Mouse (Mus musculus): ENCODE data around the gene Ptpn7. TPM values are rescaled to one million over a fixed set of nuclear protein-coding genes. Genes with fewer than 3 reads are reported as not detected.

Gene Ptpn7
- polyA plus RNA-seq (2014; fragmentation: Nextera tagmentation; extraction: Ambion mirVana), result 1.1 and 1.2 TPM in 2 replicates

DNA sequence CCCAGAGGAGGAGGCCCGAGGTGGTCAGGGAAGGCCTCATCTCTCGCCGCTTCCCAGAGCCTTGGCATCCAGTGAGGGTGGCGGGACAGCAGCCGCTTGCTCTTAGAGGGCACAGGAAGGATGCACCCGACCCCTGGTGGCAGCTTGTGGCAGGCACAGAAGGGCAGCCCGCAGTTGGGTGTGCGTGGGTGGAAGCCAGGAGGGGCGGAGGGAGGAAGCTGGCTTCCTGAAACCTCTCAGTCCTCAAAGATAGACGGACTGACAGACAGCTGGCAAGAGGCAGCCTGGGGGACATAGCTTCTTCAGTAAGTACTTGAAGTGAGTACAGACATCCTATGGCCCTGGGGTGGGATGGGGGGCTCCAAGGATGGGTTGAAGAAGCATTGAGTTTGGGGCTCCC lies at the start of gene Ptpn7:
TSS of gene Ptpn7 (plus strand) at position 228 of the 400 bp plus-strand sequence.
- Histone ChIP-seq H3K4me1 (ENCODE audit: control insufficient read depth, insufficient read depth, low read length) (peaks cover 3% of the 10 kb centered on the region; the same call in 1 of the 2 replicates), H3K4me3 (ENCODE audit: low read depth, low read length) (no peak within 1 kb of the TSS), H3K27ac (ENCODE audit: low read length) (no peak within 1 kb of the TSS), H3K27me3 (ENCODE audit: control insufficient read depth, insufficient read depth, low read length) (no peaks in the 10 kb centered on the region), H3K9me3 (ENCODE audit: control insufficient read depth, low read depth, low read length) (no peaks in the 10 kb centered on the region), H3K4me2 (replicated peaks; ENCODE audit: low read depth, low read length) (no peak within 1 kb of the TSS), H3K36me3 (ENCODE audit: control insufficient read depth, insufficient read depth, low read length) (no peaks in the 10 kb centered on the region), H3K9ac (replicated peaks; ENCODE audit: low read depth, low read length) (no peak within 1 kb of the TSS)
- 34% methylated on average over 10 of the region's 10 CpGs for WGBS
- ATAC-seq (ENCODE audit: insufficient number of reproducible peaks, insufficient read depth, low FRiP score, low read depth), result no peak

DNA sequence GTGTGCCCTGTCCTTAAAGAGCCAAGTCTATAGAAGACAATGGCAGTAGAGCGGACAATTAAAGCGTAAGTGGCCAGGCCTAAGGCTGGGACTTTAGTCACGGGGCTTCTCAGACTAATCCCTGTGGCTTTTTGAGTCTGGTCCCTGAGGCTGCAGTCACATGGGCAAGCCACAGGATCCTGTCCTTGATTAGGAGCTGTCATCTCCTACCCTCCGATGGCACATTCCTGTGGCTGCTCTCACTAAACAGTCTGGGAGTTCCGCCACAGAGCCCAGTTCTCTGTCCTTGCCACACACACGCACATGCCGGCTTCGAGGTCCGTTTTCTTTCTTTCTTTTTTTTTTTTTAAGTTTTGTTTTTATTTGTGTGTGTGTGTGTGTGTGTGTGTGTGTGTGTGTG lies 49.0 kb upstream of the Ptpn7 start:
- Histone ChIP-seq H3K4me1 (ENCODE audit: control insufficient read depth, insufficient read depth, low read length) (no peaks in the 10 kb centered on the region), H3K27me3 (ENCODE audit: control insufficient read depth, insufficient read depth, low read length) (peaks cover 18% of the 10 kb centered on the region; the same call in 1 of the 2 replicates), H3K4me3 (ENCODE audit: low read depth, low read length) (no peak overlapping the region), H3K4me2 (replicated peaks; ENCODE audit: low read depth, low read length) (no peak overlapping the region), H3K9ac (replicated peaks; ENCODE audit: low read depth, low read length) (no peak overlapping the region), H3K36me3 (ENCODE audit: control insufficient read depth, insufficient read depth, low read length) (no peaks in the 10 kb centered on the region), H3K27ac (ENCODE audit: low read length) (no peak overlapping the region), H3K9me3 (ENCODE audit: control insufficient read depth, low read depth, low read length) (no peaks in the 10 kb centered on the region)
- ATAC-seq (ENCODE audit: insufficient number of reproducible peaks, insufficient read depth, low FRiP score, low read depth), result no peak
- WGBS, result 77% methylated on average over 9 of the region's 9 CpGs

DNA sequence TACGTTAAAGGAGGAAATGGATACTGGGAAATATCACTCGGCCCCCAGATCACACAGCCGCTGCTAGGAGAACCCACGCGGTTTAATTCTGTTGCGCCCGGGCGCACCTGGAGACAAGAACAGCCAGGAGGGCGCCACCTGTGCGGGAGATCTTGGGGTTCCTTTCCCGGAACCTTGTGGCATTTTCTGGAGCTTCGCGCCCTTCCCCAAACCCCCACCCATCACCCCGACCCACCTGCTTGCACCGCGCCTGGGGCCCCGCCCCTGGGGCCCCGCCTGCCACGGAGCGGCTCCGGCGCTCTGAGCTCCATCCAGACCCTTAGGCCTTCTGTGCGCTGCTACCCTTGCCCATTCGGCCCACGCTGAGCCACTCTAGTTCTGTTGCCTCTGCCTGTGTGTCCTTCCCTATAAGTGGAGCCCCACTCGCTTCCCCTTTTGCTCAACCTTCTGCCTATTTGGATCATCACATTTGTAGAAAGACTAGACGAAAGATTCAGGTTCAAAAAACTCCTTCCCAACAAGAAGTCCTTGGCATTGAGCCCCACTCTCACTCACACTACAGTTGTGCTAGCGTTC lies 47.1 kb upstream of the Ptpn7 start:
- no peak for ATAC-seq (ENCODE audit: insufficient number of reproducible peaks, insufficient read depth, low FRiP score, low read depth)
- 12% methylated on average over 28 of the region's 28 CpGs for WGBS
- Histone ChIP-seq H3K4me2 (replicated peaks; ENCODE audit: low read depth, low read length) (peak overlapping the region; percentile 29), H3K27me3 (ENCODE audit: control insufficient read depth, insufficient read depth, low read length) (peaks cover 19% of the 10 kb centered on the region; the same call in 1 of the 2 replicates), H3K9me3 (ENCODE audit: control insufficient read depth, low read depth, low read length) (no peaks in the 10 kb centered on the region), H3K27ac (ENCODE audit: low read length) (no peak overlapping the region), H3K4me1 (ENCODE audit: control insufficient read depth, insufficient read depth, low read length) (no peaks in the 10 kb centered on the region), H3K4me3 (ENCODE audit: low read depth, low read length) (no peak overlapping the region), H3K36me3 (ENCODE audit: control insufficient read depth, insufficient read depth, low read length) (no peaks in the 10 kb centered on the region), H3K9ac (replicated peaks; ENCODE audit: low read depth, low read length) (no peak overlapping the region)

DNA sequence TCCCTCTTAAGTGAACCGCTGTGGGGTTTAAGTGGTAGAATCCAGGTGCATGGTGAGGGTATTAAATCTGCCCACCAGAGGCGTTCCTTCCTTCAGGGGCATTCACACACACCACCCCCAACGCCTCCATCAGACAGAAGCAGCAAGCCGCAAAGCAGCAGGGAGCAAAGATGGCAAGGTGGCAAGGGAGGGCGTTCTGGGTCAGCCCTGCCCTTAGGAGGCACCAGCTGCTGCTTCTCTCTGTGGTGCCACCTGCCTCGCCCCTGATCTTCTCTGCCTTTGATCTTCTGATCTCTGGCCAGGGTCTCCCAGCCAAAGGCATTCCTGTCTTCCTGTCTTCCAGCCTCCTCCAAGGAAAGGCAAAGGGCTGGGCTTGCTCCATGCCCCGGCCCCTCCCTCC lies 46.5 kb upstream of the Ptpn7 start:
- no peak for ATAC-seq (ENCODE audit: insufficient number of reproducible peaks, insufficient read depth, low FRiP score, low read depth)
- no peaks in the 10 kb centered on the region for H3K9me3 ChIP-seq (ENCODE audit: control insufficient read depth, low read depth, low read length)
- WGBS, result 35% methylated on average over 7 of the region's 7 CpGs
- H3K36me3 ChIP-seq (ENCODE audit: control insufficient read depth, insufficient read depth, low read length), result no peaks in the 10 kb centered on the region
- H3K4me1 ChIP-seq (ENCODE audit: control insufficient read depth, insufficient read depth, low read length), result no peaks in the 10 kb centered on the region
- no peak overlapping the region for H3K4me3 ChIP-seq (ENCODE audit: low read depth, low read length)
- H3K27ac ChIP-seq (ENCODE audit: low read length), result no peak overlapping the region
- H3K4me2 ChIP-seq (replicated peaks; ENCODE audit: low read depth, low read length), result no peak overlapping the region
- no peak overlapping the region for H3K9ac ChIP-seq (replicated peaks; ENCODE audit: low read depth, low read length)
- H3K27me3 ChIP-seq (ENCODE audit: control insufficient read depth, insufficient read depth, low read length), result peaks cover 20% of the 10 kb centered on the region; the same call in 1 of the 2 replicates

DNA sequence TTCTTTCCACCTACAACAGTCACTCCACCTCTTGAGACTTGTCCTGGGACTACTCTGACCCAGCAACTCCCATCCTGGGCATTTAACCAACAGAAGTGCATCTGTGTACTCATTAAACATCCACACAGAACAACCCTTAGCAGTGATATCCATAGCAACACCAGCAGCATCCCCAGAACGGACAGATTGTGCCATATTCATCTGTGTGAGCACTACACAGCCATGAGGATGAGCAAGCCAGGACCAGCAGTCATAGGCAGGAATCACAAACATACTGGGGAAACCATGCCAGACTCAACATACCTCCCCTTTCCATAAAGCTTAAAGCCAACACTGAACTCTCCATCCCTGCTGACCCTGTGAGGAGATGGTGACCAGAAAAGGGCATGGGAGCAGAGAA lies 45.1 kb upstream of the Ptpn7 start:
- no peak for ATAC-seq (ENCODE audit: insufficient number of reproducible peaks, insufficient read depth, low FRiP score, low read depth)
- Histone ChIP-seq H3K9ac (replicated peaks; ENCODE audit: low read depth, low read length) (no peak overlapping the region), H3K27me3 (ENCODE audit: control insufficient read depth, insufficient read depth, low read length) (peaks cover 20% of the 10 kb centered on the region; the same call in 1 of the 2 replicates), H3K9me3 (ENCODE audit: control insufficient read depth, low read depth, low read length) (no peaks in the 10 kb centered on the region), H3K36me3 (ENCODE audit: control insufficient read depth, insufficient read depth, low read length) (no peaks in the 10 kb centered on the region), H3K4me1 (ENCODE audit: control insufficient read depth, insufficient read depth, low read length) (no peaks in the 10 kb centered on the region), H3K4me2 (replicated peaks; ENCODE audit: low read depth, low read length) (no peak overlapping the region), H3K4me3 (ENCODE audit: low read depth, low read length) (no peak overlapping the region), H3K27ac (ENCODE audit: low read length) (no peak overlapping the region)
- 66% methylated on average over 1 of the region's 1 CpGs for WGBS

DNA sequence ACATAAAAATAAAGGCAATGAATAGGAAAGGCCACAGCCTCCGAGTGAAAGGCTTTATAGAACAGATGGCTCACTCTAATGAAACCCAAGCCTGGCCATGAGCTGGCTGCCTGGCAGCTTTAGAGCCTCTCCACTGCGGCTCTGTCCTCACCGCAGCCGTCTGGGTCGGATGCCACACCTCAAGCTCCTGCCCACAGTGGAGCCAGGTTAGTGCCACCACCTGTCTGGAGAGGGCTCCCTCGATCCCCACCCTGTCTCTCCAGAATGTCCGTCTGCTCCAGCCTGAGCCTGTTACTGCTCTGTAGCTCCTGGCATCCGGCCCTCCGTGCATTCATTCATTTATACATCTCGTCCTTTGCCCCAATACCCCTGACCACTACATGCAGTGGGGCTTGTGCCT lies 42.9 kb upstream of the Ptpn7 start:
- ATAC-seq (ENCODE audit: insufficient number of reproducible peaks, insufficient read depth, low FRiP score, low read depth), result no peak; the same call in 1 of the 2 replicates
- H3K9me3 ChIP-seq (ENCODE audit: control insufficient read depth, low read depth, low read length), result no peaks in the 10 kb centered on the region
- 76% methylated on average over 10 of the region's 10 CpGs for WGBS
- H3K9ac ChIP-seq (replicated peaks; ENCODE audit: low read depth, low read length), result no peak overlapping the region
- H3K27me3 ChIP-seq (ENCODE audit: control insufficient read depth, insufficient read depth, low read length), result peaks cover 20% of the 10 kb centered on the region; the same call in 1 of the 2 replicates
- no peaks in the 10 kb centered on the region for H3K36me3 ChIP-seq (ENCODE audit: control insufficient read depth, insufficient read depth, low read length)
- H3K27ac ChIP-seq (ENCODE audit: low read length), result no peak overlapping the region
- no peaks in the 10 kb centered on the region for H3K4me1 ChIP-seq (ENCODE audit: control insufficient read depth, insufficient read depth, low read length)
- no peak overlapping the region for H3K4me3 ChIP-seq (ENCODE audit: low read depth, low read length)
- no peak overlapping the region for H3K4me2 ChIP-seq (replicated peaks; ENCODE audit: low read depth, low read length)

DNA sequence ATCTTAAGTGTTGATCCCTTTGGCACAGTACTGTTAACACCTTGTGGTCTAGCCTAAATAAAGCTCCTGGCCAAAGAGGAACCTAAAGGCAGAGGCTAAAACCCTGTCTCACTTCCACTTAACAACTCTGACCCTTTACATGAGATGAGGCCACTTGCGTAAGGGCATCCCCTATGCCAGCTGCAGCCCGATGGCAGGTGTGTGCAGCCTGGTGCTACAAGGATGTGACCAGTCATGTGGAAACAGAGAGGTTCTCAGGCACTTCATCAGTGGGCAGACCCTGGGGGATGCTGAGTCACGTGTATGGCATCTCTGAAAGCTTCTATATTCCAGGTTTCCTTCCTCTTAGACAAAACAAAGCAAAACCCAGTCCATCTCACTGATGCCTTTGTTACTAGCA lies 41.6 kb upstream of the Ptpn7 start:
- no peaks in the 10 kb centered on the region for H3K4me1 ChIP-seq (ENCODE audit: control insufficient read depth, insufficient read depth, low read length)
- no peak overlapping the region for H3K4me3 ChIP-seq (ENCODE audit: low read depth, low read length)
- H3K27ac ChIP-seq (ENCODE audit: low read length), result no peak overlapping the region
- no peak overlapping the region for H3K4me2 ChIP-seq (replicated peaks; ENCODE audit: low read depth, low read length)
- H3K9me3 ChIP-seq (ENCODE audit: control insufficient read depth, low read depth, low read length), result no peaks in the 10 kb centered on the region
- WGBS, result 75% methylated on average over 3 of the region's 3 CpGs
- no peak overlapping the region for H3K9ac ChIP-seq (replicated peaks; ENCODE audit: low read depth, low read length)
- no peaks in the 10 kb centered on the region for H3K36me3 ChIP-seq (ENCODE audit: control insufficient read depth, insufficient read depth, low read length)
- ATAC-seq (ENCODE audit: insufficient number of reproducible peaks, insufficient read depth, low FRiP score, low read depth), result no peak
- peaks cover 8% of the 10 kb centered on the region; the same call in 1 of the 2 replicates for H3K27me3 ChIP-seq (ENCODE audit: control insufficient read depth, insufficient read depth, low read length)

DNA sequence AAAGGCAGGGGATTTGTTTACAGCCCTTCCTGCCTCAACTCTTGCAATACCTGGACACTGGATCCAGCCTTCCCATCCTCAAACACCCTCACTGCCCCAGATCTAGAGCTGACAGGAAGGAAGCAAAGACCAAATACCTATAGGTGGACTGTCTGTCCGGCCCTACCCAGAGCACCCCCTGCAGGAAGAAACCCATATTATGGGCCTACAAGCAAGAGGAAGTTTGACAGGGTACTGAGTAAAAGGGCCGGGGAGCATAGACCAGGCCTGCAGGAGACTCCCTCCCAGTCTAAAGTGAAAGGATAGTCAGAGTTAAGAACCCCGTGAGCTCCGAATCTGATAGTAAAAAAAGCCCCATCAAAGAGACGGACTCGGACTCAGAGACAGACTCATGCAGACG lies 37.8 kb upstream of the Ptpn7 start:
- Histone ChIP-seq H3K9me3 (ENCODE audit: control insufficient read depth, low read depth, low read length) (no peaks in the 10 kb centered on the region), H3K9ac (replicated peaks; ENCODE audit: low read depth, low read length) (no peak overlapping the region), H3K4me1 (ENCODE audit: control insufficient read depth, insufficient read depth, low read length) (no peaks in the 10 kb centered on the region), H3K4me3 (ENCODE audit: low read depth, low read length) (no peak overlapping the region), H3K36me3 (ENCODE audit: control insufficient read depth, insufficient read depth, low read length) (no peaks in the 10 kb centered on the region), H3K27ac (ENCODE audit: low read length) (no peak overlapping the region), H3K27me3 (ENCODE audit: control insufficient read depth, insufficient read depth, low read length) (0 out of 2 replicates have a peak, but pooled peaks cover 2% of the 10 kb centered on the region), H3K4me2 (replicated peaks; ENCODE audit: low read depth, low read length) (no peak overlapping the region)
- WGBS, result 68% methylated on average over 7 of the region's 7 CpGs
- no peak for ATAC-seq (ENCODE audit: insufficient number of reproducible peaks, insufficient read depth, low FRiP score, low read depth)

DNA sequence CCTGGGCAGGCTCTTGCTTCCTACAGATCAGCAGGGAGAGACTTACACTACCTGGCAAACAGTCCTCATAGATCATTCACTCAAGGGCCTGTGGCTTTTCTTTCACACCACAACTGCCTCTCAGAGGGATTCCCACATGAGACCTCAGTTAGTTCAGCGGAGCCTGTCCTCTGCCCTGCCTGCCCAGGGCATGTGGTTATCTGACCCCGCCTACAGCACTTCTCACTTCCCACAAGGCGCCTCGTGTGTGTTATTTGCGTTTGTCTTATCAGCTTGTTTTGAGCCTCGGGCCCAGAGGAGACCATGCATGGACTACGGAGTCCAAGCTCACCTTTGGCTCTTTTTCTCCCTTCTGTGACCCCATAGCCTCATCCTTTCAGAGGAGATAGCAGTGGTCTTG lies 37.3 kb upstream of the Ptpn7 start:
- H3K9ac ChIP-seq (replicated peaks; ENCODE audit: low read depth, low read length), result no peak overlapping the region
- WGBS, result 24% methylated on average over 7 of the region's 7 CpGs
- no peaks in the 10 kb centered on the region for H3K9me3 ChIP-seq (ENCODE audit: control insufficient read depth, low read depth, low read length)
- no peak overlapping the region for H3K4me3 ChIP-seq (ENCODE audit: low read depth, low read length)
- no peaks in the 10 kb centered on the region for H3K36me3 ChIP-seq (ENCODE audit: control insufficient read depth, insufficient read depth, low read length)
- H3K4me2 ChIP-seq (replicated peaks; ENCODE audit: low read depth, low read length), result no peak overlapping the region
- 0 out of 2 replicates have a peak, but pooled peaks cover 2% of the 10 kb centered on the region for H3K27me3 ChIP-seq (ENCODE audit: control insufficient read depth, insufficient read depth, low read length)
- ATAC-seq (ENCODE audit: insufficient number of reproducible peaks, insufficient read depth, low FRiP score, low read depth), result no peak
- no peak overlapping the region for H3K27ac ChIP-seq (ENCODE audit: low read length)
- 0 out of 2 replicates have a peak, but pooled peaks cover 2% of the 10 kb centered on the region for H3K4me1 ChIP-seq (ENCODE audit: control insufficient read depth, insufficient read depth, low read length)
